Mouse (Mus musculus): ENCODE data around the gene Nek3. TPM values are rescaled to one million over a fixed set of nuclear protein-coding genes. Genes with fewer than 3 reads are reported as not detected.

The Nek3 gene
- polyA plus RNA-seq, 1 experiment from 2014 or later: 6.8 TPM

Other genes starting within 250 kb of the Nek3 start
- gene Defb15, start 233.7 kb downstream of the Nek3 start, polyA plus RNA-seq (2014; fragmentation: Nextera tagmentation; extraction: Ambion mirVana): not detected in 2 replicates
- not detected in 2 replicates for gene Defb35, start 228.1 kb downstream of the Nek3 start, polyA plus RNA-seq (2014; fragmentation: Nextera tagmentation; extraction: Ambion mirVana)
- gene Defb13, start 219.7 kb downstream of the Nek3 start, polyA plus RNA-seq (2014; fragmentation: Nextera tagmentation; extraction: Ambion mirVana): not detected in 2 replicates
- not detected in 2 replicates for gene Fam90a1a, start 207.7 kb downstream of the Nek3 start, polyA plus RNA-seq (2014; fragmentation: Nextera tagmentation; extraction: Ambion mirVana)
- not detected in 2 replicates for gene Ccdc70, start 196.7 kb downstream of the Nek3 start, polyA plus RNA-seq (2014; fragmentation: Nextera tagmentation; extraction: Ambion mirVana)
- 0.51 and 0.58 TPM in 2 replicates for gene Atp7b, start 106.1 kb downstream of the Nek3 start, polyA plus RNA-seq (2014; fragmentation: Nextera tagmentation; extraction: Ambion mirVana)
- 16.5 and 35.8 TPM in 2 replicates for gene Alg11, start 105.7 kb downstream of the Nek3 start, polyA plus RNA-seq (2014; fragmentation: Nextera tagmentation; extraction: Ambion mirVana)
- gene Nek5, start 41.4 kb downstream of the Nek3 start, polyA plus RNA-seq (2014; fragmentation: Nextera tagmentation; extraction: Ambion mirVana): 0.10 TPM in 1 of 2 replicates, not detected in the other
- 37.8 and 47.7 TPM in 2 replicates for gene Ckap2, start 19.4 kb upstream of the Nek3 start, polyA plus RNA-seq (2014; fragmentation: Nextera tagmentation; extraction: Ambion mirVana)
- gene Vps36, start 26.4 kb upstream of the Nek3 start, polyA plus RNA-seq (2014; fragmentation: Nextera tagmentation; extraction: Ambion mirVana): 39.0 and 40.0 TPM in 2 replicates
- gene Thsd1, start 60.9 kb upstream of the Nek3 start, polyA plus RNA-seq (2014; fragmentation: Nextera tagmentation; extraction: Ambion mirVana): 9.2 and 13.2 TPM in 2 replicates
- not detected in 2 replicates for gene Tpte, start 117.0 kb upstream of the Nek3 start, polyA plus RNA-seq (2014; fragmentation: Nextera tagmentation; extraction: Ambion mirVana)
- gene Slc25a15, start 232.2 kb upstream of the Nek3 start, polyA plus RNA-seq (2014; fragmentation: Nextera tagmentation; extraction: Ambion mirVana): 12.1 and 20.0 TPM in 2 replicates
- 47.1 and 48.3 TPM in 2 replicates for gene Mrps31, start 244.9 kb upstream of the Nek3 start, polyA plus RNA-seq (2014; fragmentation: Nextera tagmentation; extraction: Ambion mirVana)

Measured in kidney, embryonic 14.5 days (tissue).